12 mouse cellular contexts compared by ENCODE assay signal in genomic region chr2:131401794-131402495, GRCm38 (mm10). TPM values are rescaled to one million over a fixed set of nuclear protein-coding genes. Genes with fewer than 3 reads are reported as not detected.
DNase-seq lines count a peak whose midpoint lies in the region; ATAC-seq lines count a peak whose summit lies in the region.
"Had no signal": no experiment of that assay in that cellular context is flagged by ENCODE, and none has a peak within 500 bp of the region (broad histone marks: within the 10 kb centered on the region; RNA-seq: fewer than 3 reads in every experiment).

No protein-coding gene starts in this region.

- H3K4me3 ChIP-seq in lung, embryonic 16.5 days (ENCODE audit: low read length), result no peak overlapping the region
- H3K4me3 ChIP-seq in stomach, embryonic 16.5 days (replicated peaks; ENCODE audit: low read length), result no peak overlapping the region

- no peaks in the 10 kb centered on the region for H3K36me3 ChIP-seq in lung, embryonic 16.5 days (ENCODE audit: control insufficient read depth, insufficient read depth, low read length)
- no peaks in the 10 kb centered on the region for H3K36me3 ChIP-seq in stomach, embryonic 16.5 days (ENCODE audit: control insufficient read depth, insufficient read depth, low read length)

- no peak overlapping the region for H3K9ac ChIP-seq in lung, embryonic 16.5 days (ENCODE audit: low read length)
- H3K9ac ChIP-seq in stomach, embryonic 16.5 days (ENCODE audit: low read length), result no peak overlapping the region

- H3K9me3 ChIP-seq in lung, embryonic 16.5 days (ENCODE audit: control insufficient read depth, low read length), result no peaks in the 10 kb centered on the region
- no peaks in the 10 kb centered on the region for H3K9me3 ChIP-seq in stomach, embryonic 16.5 days (replicated peaks; ENCODE audit: control insufficient read depth, low read length)

- DNase-seq in lung, postnatal 36 days, result no peak
- peak; percentile 89 for DNase-seq in forelimb bud, embryonic 11.5 days (ENCODE audit: low read depth, low spot score)
- DNase-seq in heart, postnatal 14 days, result peak; percentile 57 to 78
- DNase-seq in adrenal gland, postnatal 14 days, result no peak
- DNase-seq in left cerebral cortex, adult 11 months (ENCODE audit: low spot score), result no peak
- no peak for DNase-seq in frontal cortex, adult 2 months (ENCODE audit: extremely low spot score in 1 of 2, low spot score in 1 of 2)
- DNase-seq: cerebellum, postnatal 36 days; kidney, adult 18-20 months; right cerebral cortex, adult 18-20 months had no signal

- peak; percentile 71 for ATAC-seq in lung, embryonic 16.5 days (ENCODE audit: low read depth)
- peak; percentile 77 for ATAC-seq in stomach, embryonic 16.5 days (ENCODE audit: insufficient read depth, low FRiP score)

- no peak overlapping the region for H3K4me2 ChIP-seq in lung, embryonic 16.5 days (ENCODE audit: low read depth, low read length)
- peak overlapping the region; percentile 25; the same call in 1 of the 2 replicates for H3K4me2 ChIP-seq in stomach, embryonic 16.5 days (ENCODE audit: low read depth, low read length)

- intact Hi-C loops in heart, postnatal 14 days (cut with DNase I), result no loop called here

- no peaks in the 10 kb centered on the region for H3K27me3 ChIP-seq in lung, embryonic 16.5 days (ENCODE audit: control insufficient read depth, insufficient read depth, low read depth, low read length)
- no peaks in the 10 kb centered on the region for H3K27me3 ChIP-seq in stomach, embryonic 16.5 days (ENCODE audit: control insufficient read depth, insufficient read depth, low read length)

- no peak overlapping the region for H3K27ac ChIP-seq in lung, embryonic 16.5 days (ENCODE audit: low read length)
- H3K27ac ChIP-seq in stomach, embryonic 16.5 days (ENCODE audit: low read length), result peak overlapping the region; percentile 84
- H3K27ac ChIP-seq: macrophage had no signal

- H3K4me1 ChIP-seq in lung, embryonic 16.5 days (replicated peaks; ENCODE audit: control insufficient read depth, insufficient read depth, low read length), result peaks cover 8% of the 10 kb centered on the region; the same call in 1 of the 2 replicates
- H3K4me1 ChIP-seq in stomach, embryonic 16.5 days (ENCODE audit: control insufficient read depth, insufficient read depth, low read length), result peaks cover 7% of the 10 kb centered on the region

- WGBS in lung, embryonic 16.5 days, result 26% methylated on average over 8 of the region's 8 CpGs
- WGBS in stomach, embryonic 16.5 days, result 29% methylated on average over 8 of the region's 8 CpGs

RNA-seq across cellular contexts. Expression of gene Rnf24, which starts 49.3 kb away (rescaled TPM):
- 3.4 TPM in 2 replicates for polyA plus RNA-seq in lung, embryonic 16.5 days (2015; fragmentation: Nextera tagmentation; extraction: Ambion mirVana)
- total RNA-seq in heart, postnatal 14 days (2021), result 1 to 10 TPM; 3.4 to 3.9 TPM
- 2.9 and 3.0 TPM in 2 replicates for polyA plus RNA-seq in stomach, embryonic 16.5 days (2015; fragmentation: Nextera tagmentation; extraction: Ambion mirVana)
- 6.6 and 10.2 TPM in 2 replicates for total RNA-seq in adrenal gland, postnatal 14 days (2021)
- 20.3 and 21.8 TPM in 2 replicates for polyA plus RNA-seq in frontal cortex, adult 2 months (2012; rRNA removed)

Comparison
In these comparisons a context has a peak if more than half of its experiments do, and no peak if none do; other contexts are left out.
1. DNase-seq: peak in forelimb bud, embryonic 11.5 days (single experiment) and heart, postnatal 14 days (2 of 2); none in lung, postnatal 36 days (single experiment), adrenal gland, postnatal 14 days (single experiment), left cerebral cortex, adult 11 months (single experiment) and frontal cortex, adult 2 months (0 of 2).